Mouse (Mus musculus): ENCODE measurements around the gene Syvn1. TPM values are rescaled to one million over a fixed set of nuclear protein-coding genes. Genes with fewer than 3 reads are reported as not detected.

Gene Syvn1
- total and polyA plus RNA-seq, 3 experiments, result 16.5 to 106 (median 26.8) TPM

DNA sequence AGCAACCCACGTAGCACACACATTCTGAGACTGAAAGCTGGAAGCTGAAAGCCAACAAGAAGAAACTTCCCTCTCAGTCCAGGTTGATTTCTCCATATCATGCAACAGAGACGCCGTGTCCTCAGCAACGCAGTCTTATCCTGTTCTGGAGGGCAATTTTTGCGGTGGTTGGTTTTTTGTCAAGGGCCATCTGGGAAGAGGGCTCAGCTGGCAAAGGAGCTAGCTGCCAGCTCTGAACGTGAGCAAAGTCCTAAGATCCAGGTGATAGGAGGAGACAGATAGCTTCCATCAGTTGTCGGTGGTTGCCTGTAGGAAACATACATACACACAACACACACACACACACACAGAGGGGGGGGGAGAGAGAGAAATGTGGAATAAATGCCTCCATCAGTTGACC, 8.1 kb upstream of the Syvn1 start:
- no peak overlapping the region for H3K27ac ChIP-seq (ENCODE audit: insufficient read depth, low read depth)
- H3K4me3 ChIP-seq (replicated peaks in 1 of 3; ENCODE audit: low read depth in 2 of 3, low read length in 2 of 3, poor library complexity in 1 of 3), result no peak overlapping the region
- dilution Hi-C loops (cut with MboI; ENCODE audit: extremely low pct_ligation_motif_present, extremely low pct_unique_long_range_greater_than_20kb, low sequenced_read_pairs), result no loop called here
- H3K36me3 ChIP-seq (replicated peaks in 1 of 2; ENCODE audit: control insufficient read depth in 1 of 2, insufficient read depth in 1 of 2, low read length in 1 of 2), result no peaks in the 10 kb centered on the region
- TF ChIP-seq CTCF (conservative IDR thresholded peaks at IDR 0.05 in 1 of 2, IDR thresholded peaks at IDR 0.05 in 1 of 2; ENCODE audit: low read depth in 2 of 2, low read length in 2 of 2) (no peak), RCOR1 (conservative IDR thresholded peaks at IDR 0.05; ENCODE audit: low read depth, low read length) (no peak), ZC3H11A (IDR thresholded peaks at IDR 0.05; ENCODE audit: low read depth, low read length) (no peak)
- in situ Hi-C loops (cut with MboI; ENCODE audit: low pct_ligation_motif_present, low pct_unique_long_range_greater_than_20kb, low sequenced_read_pairs), result no loop called here
- DNase-seq (ENCODE audit: extremely low read depth), result no peak
- H3K9ac ChIP-seq (ENCODE audit: insufficient read depth, low read depth), result no peak overlapping the region
- H3K4me1 ChIP-seq (ENCODE audit: control insufficient read depth in 1 of 2, insufficient read depth in 2 of 2), result peaks cover 12 to 22% of the 10 kb centered on the region in 2 experiments
- H3K27me3 ChIP-seq (replicated peaks), result no peaks in the 10 kb centered on the region
- no peak overlapping the region for H3K4me2 ChIP-seq (ENCODE audit: insufficient read depth, low read depth, poor library complexity, severe bottlenecking)
- H3K79me2 ChIP-seq (replicated peaks; ENCODE audit: control insufficient read depth, extremely low read depth, insufficient read depth, poor library complexity, severe bottlenecking), result no peaks in the 10 kb centered on the region
- H3K9me3 ChIP-seq (replicated peaks; ENCODE audit: low read length), result no peaks in the 10 kb centered on the region

DNA sequence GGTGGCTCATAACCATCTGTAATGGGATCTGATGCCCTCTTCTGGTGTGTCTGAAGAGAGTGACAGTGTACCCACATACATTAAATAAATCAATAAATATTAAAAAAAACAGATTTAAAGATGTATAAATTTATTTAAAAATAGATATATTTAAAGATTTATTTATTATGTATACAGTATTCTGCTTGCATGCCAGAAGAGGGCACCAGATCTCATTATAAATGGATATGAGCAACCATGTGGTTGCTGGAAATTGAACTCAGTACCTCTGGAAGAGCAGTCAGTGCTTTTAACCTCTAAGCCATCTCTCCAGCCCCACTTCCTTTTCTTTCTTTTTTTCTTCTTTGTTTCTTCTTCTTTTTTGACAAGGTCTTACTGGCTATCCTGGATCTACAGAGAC, 6.4 kb upstream of the Syvn1 start:
- dilution Hi-C loops (cut with MboI; ENCODE audit: extremely low pct_ligation_motif_present, extremely low pct_unique_long_range_greater_than_20kb, low sequenced_read_pairs) (no loop called here), in situ Hi-C loops (cut with MboI; ENCODE audit: low pct_ligation_motif_present, low pct_unique_long_range_greater_than_20kb, low sequenced_read_pairs) (no loop called here)
- Histone ChIP-seq H3K9ac (ENCODE audit: insufficient read depth, low read depth) (no peak overlapping the region), H3K4me1 (ENCODE audit: control insufficient read depth in 1 of 2, insufficient read depth in 2 of 2) (peaks cover 12 to 30% of the 10 kb centered on the region in 2 experiments), H3K27ac (ENCODE audit: insufficient read depth, low read depth) (no peak overlapping the region), H3K4me3 (replicated peaks in 1 of 3; ENCODE audit: low read depth in 2 of 3, low read length in 2 of 3, poor library complexity in 1 of 3) (no peak overlapping the region), H3K27me3 (replicated peaks) (no peaks in the 10 kb centered on the region), H3K79me2 (replicated peaks; ENCODE audit: control insufficient read depth, extremely low read depth, insufficient read depth, poor library complexity, severe bottlenecking) (peaks cover 2% of the 10 kb centered on the region), H3K9me3 (replicated peaks; ENCODE audit: low read length) (no peaks in the 10 kb centered on the region), H3K4me2 (ENCODE audit: insufficient read depth, low read depth, poor library complexity, severe bottlenecking) (no peak overlapping the region), H3K36me3 (replicated peaks in 1 of 2; ENCODE audit: control insufficient read depth in 1 of 2, insufficient read depth in 1 of 2, low read length in 1 of 2) (no peaks in the 10 kb centered on the region)
- peak; percentile 81 for TF ChIP-seq MYC (IDR thresholded peaks at IDR 0.05; ENCODE audit: low read depth, low read length)
- TF ChIP-seq CTCF (conservative IDR thresholded peaks at IDR 0.05 in 1 of 2, IDR thresholded peaks at IDR 0.05 in 1 of 2; ENCODE audit: low read depth in 2 of 2, low read length in 2 of 2), result peak in 1 of 2 experiments; percentile 42; a peak in 2 of 4 replicates
- no peak for TF ChIP-seq ZC3H11A (IDR thresholded peaks at IDR 0.05; ENCODE audit: low read depth, low read length)
- peak; percentile 21 for TF ChIP-seq RAD21 (IDR thresholded peaks at IDR 0.05; ENCODE audit: low read depth, low read length)
- TF ChIP-seq ZMIZ1 (IDR thresholded peaks at IDR 0.05; ENCODE audit: low read depth, low read length), result no peak
- no peak for DNase-seq (ENCODE audit: extremely low read depth)

DNA sequence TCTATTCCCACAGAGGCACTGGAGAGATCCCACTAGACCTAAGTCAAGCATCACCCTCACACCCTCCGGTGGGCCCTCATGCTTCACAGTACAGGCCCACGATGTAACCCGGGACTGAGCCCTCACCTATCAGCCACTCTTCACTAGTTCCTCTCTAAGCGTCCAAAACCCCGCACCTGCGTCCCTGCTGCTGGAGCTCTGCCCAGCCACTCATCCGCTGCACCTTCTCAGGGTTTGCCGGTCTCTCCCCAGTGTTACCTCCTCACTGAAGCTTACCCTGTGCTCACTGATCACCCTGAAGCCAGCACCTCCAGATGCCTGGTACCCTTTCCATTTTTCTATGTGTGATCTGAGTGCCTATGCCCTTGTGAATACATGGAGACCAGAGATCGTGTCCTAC, 4.1 kb upstream of the Syvn1 start:
- H3K27ac ChIP-seq (ENCODE audit: insufficient read depth, low read depth), result no peak overlapping the region
- no peak overlapping the region for H3K4me3 ChIP-seq (replicated peaks in 1 of 3; ENCODE audit: low read depth in 2 of 3, low read length in 2 of 3, poor library complexity in 1 of 3)
- peaks cover 10% of the 10 kb centered on the region for H3K79me2 ChIP-seq (replicated peaks; ENCODE audit: control insufficient read depth, extremely low read depth, insufficient read depth, poor library complexity, severe bottlenecking)
- dilution Hi-C loops (cut with MboI; ENCODE audit: extremely low pct_ligation_motif_present, extremely low pct_unique_long_range_greater_than_20kb, low sequenced_read_pairs) (no loop called here), in situ Hi-C loops (cut with MboI; ENCODE audit: low pct_ligation_motif_present, low pct_unique_long_range_greater_than_20kb, low sequenced_read_pairs) (no loop called here)
- H3K4me2 ChIP-seq (ENCODE audit: insufficient read depth, low read depth, poor library complexity, severe bottlenecking), result no peak overlapping the region
- no peak for TF ChIP-seq RCOR1 (conservative IDR thresholded peaks at IDR 0.05; ENCODE audit: low read depth, low read length)
- no peak for TF ChIP-seq CTCF (conservative IDR thresholded peaks at IDR 0.05 in 1 of 2, IDR thresholded peaks at IDR 0.05 in 1 of 2; ENCODE audit: low read depth in 2 of 2, low read length in 2 of 2)
- TF ChIP-seq MYC (IDR thresholded peaks at IDR 0.05; ENCODE audit: low read depth, low read length), result no peak
- no peak for TF ChIP-seq BHLHE40 (IDR thresholded peaks at IDR 0.05; ENCODE audit: low read depth, low read length)
- no peak for TF ChIP-seq IRF4 (IDR thresholded peaks at IDR 0.05; ENCODE audit: low read depth, low read length)
- no peak for TF ChIP-seq POLR2AphosphoS2 (IDR thresholded peaks at IDR 0.05; ENCODE audit: low read depth, low read length)
- TF ChIP-seq POLR2A (IDR thresholded peaks at IDR 0.05; ENCODE audit: low read depth, low read length), result no peak
- TF ChIP-seq RAD21 (IDR thresholded peaks at IDR 0.05; ENCODE audit: low read depth, low read length), result no peak
- no peak for TF ChIP-seq USF1 (IDR thresholded peaks at IDR 0.05; ENCODE audit: low read depth, low read length)
- no peak for TF ChIP-seq SMC3 (IDR thresholded peaks at IDR 0.05; ENCODE audit: low read depth, low read length)
- no peak for TF ChIP-seq JUN (IDR thresholded peaks at IDR 0.05; ENCODE audit: insufficient read depth, low read depth, low read length)
- no peak for TF ChIP-seq PAX5 (IDR thresholded peaks at IDR 0.05; ENCODE audit: low read length)
- TF ChIP-seq NELFE (IDR thresholded peaks at IDR 0.05; ENCODE audit: low read depth, low read length), result no peak
- no peak for TF ChIP-seq MEF2A (IDR thresholded peaks at IDR 0.05; ENCODE audit: borderline replicate concordance, low read depth, low read length)
- TF ChIP-seq ETS1 (conservative IDR thresholded peaks at IDR 0.05; ENCODE audit: low read depth, low read length), result no peak
- TF ChIP-seq CHD2 (IDR thresholded peaks at IDR 0.05; ENCODE audit: low read length), result no peak
- TF ChIP-seq ELF1 (IDR thresholded peaks at IDR 0.05; ENCODE audit: low read depth, low read length), result no peak
- no peak overlapping the region for H3K9ac ChIP-seq (ENCODE audit: insufficient read depth, low read depth)
- no peaks in the 10 kb centered on the region for H3K9me3 ChIP-seq (replicated peaks; ENCODE audit: low read length)
- no peak for DNase-seq (ENCODE audit: extremely low read depth)
- H3K4me1 ChIP-seq (ENCODE audit: control insufficient read depth in 1 of 2, insufficient read depth in 2 of 2), result peaks cover 12 to 35% of the 10 kb centered on the region in 2 experiments
- no peaks in the 10 kb centered on the region for H3K36me3 ChIP-seq (replicated peaks in 1 of 2; ENCODE audit: control insufficient read depth in 1 of 2, insufficient read depth in 1 of 2, low read length in 1 of 2)
- no peaks in the 10 kb centered on the region for H3K27me3 ChIP-seq (replicated peaks)
